Mouse (Mus musculus): ENCODE measurements at regions not wholly inside any gene's neighbourhood (a gene's known extent, or its start where the extent isn't known, plus 50 kb on each side); places are given as distances from the start of the nearest gene placed in this dataset.

DNA sequence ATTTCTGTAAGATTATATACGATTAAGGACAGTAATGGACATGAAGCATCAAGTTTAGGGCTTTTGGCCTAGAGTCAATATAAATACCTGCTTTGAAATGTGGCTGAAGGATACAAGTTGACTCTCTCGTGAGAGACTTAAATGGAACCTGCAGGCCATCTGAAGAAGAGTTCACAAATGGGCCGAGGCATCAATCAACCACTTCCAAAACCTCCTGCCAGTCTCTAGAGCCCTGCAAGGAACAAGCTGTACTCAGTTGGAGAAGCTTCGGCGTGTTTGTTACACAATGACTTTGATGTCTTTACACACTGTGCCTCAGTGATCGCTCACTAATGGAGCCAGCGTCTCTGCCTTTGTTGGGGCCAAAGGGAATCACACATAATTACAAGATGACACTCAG is 146.1 kb upstream of the Ccnd2 start:
- no peak for DNase-seq (ENCODE audit: low read depth, low spot score)

DNA sequence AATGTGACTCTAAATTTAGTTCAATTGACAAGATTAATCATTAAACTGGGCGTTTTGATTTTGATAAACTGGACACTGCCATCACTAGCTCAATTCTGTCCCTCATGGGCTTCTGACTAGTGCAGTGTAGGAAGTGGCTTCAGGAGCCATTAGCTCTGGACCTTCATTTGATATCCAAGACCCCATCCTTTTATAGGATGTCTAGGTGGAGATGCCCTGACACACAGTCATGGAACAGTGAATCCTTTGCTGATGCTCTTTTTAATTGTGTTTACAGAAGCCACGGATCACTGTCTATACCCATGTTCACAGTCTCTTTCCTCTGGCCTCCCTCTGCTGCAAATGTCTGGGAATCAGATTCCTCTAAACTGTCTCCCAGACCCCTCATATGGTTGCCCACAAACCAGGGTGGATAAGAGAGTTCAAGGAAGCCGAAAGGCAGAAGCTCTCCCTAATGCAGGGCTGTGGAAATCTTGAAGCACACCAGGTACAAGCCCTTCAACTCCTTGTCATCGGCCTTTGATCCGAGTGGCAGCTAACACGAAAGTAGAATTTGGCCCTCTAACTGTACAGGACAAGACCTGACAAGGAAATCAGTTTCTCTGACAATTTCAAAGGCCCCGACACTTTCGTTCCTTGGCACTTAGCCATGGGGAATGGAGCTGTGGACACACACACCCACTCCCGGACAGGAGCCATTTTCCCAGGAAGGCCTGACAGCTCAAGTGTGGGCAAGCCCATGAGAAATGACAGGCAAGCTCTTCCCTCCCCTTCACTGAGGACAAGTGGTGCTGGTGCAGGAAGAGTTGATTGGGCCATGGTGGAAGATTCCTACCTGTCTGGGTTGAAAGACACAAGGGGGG is 135.2 kb upstream of the Parp11 start:
- DNase-seq (ENCODE audit: low read depth, low spot score): no peak

DNA sequence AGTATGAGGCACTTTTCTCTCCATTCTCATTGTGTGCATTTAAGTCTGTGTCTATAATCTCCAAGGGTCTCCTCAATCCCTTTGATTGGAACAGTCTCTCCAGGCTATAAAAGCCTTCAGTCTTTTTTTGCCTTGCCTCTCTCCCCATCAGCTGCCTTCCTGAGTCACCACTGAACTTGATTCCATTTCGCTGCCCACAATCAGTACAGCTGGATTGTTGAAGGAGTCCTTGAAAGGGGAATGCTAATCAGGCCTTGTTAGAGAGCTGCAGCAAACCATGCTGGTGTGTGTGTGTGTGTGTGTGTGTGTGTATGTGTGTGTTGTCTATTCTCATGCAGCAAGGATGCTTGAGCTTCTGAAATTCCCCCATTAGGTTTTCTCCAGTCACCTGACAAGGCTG is 129.3 kb upstream of the Parp11 start:
- no peak for DNase-seq (ENCODE audit: low read depth, low spot score)

- DNase-seq (ENCODE audit: low read depth, low spot score): no peak
These were observed 127.7 kb upstream of the Parp11 start for GRCm38 (mm10) chr6:127318746-127319582.

DNA sequence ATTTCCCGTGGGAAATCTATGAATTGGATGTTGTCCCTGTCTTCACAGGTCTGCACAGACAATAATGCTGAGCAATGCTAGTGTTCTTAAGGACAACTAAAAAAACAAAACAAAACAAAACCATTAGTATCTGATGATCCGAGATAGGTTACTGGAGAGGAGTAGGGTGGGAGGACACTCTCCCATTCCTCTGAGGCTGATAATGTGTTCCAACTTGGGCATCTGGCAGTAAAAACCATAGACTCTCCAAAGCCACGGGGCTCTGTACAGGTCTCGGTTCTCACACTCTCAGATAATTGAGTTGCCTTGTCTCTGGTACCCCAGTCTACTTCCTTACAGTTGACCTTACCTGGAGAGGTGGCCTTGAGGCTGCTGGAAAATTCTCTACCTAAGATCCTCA is 126.0 kb upstream of the Parp11 start:
- DNase-seq (ENCODE audit: low read depth, low spot score): no peak

DNA sequence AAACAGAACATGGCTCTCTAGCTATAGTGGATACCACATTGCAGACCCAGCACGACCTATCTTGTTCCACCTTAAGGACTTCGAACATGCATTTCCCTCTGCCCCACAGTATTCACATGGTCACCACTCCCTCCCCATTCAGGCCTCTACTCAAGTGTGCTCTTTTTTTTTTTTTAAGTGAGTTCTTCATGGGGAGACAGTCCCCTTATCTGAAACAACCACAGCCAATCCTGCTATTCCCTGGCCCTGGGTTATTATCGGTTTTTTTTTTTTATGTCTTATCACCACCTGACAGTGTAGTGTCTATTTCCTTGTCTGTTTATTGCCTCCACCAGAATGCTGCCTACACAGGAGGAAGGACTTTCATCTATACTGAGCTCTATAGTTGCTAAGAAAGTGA is 125.6 kb upstream of the Parp11 start:
- no peak for DNase-seq (ENCODE audit: low read depth, low spot score)

DNA sequence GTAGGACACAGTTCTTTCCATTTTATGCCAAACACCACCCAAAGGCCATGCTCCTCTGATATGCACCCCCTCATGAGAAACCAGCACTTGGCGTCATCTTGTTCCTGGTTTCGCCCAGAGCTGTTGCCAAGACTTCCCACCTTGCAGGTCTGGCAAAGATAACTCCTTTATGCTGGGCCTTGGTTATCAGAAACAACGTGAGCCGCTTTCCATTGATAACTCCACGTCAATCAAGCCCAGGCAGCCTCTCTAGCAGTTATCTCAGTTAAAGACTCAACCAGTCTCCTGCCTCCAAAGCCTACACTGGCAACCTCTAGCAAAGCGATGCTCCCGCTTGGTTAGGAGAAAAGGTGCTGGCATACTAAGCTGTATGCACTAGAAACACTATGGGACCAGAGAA is 124.2 kb upstream of the Parp11 start:
- DNase-seq (ENCODE audit: low read depth, low spot score): no peak

GRCm38 (mm10) chr6:127324984-127325383 is 121.7 kb upstream of the Parp11 start:
- no peak for DNase-seq (ENCODE audit: low read depth, low spot score)

DNA sequence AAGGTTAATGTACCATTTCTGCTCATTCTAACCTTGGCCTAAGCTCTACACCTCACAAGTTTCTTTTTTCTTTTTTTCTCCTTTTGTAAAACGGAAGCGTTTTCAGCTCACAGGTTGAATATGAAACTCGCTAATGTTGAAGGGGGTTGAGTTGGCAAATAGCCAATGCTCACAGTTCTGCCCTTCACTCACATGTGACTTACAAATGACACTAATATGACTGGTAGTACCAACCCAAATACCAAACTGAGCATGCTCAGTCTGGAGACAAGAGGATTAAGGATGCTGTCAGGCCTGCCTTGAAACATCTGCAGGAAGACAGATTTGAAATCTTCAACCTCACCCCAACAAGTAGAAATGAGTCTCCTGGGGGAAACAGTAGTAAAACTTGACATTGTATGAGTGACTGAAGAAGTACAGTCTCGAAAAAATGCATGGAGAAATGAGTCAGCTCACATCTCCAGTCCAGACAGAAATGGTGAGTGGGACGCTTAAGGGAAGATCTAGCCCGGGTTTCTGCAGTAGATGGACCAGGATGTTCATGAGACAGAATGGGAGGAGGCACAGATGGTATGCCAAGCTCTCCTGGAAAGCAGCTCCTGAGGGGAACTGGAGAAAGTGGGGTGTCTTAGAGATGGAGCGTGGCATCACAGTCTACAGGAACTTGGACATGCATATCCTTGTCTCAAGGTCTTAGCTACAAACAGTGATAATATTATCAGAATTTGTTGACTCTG is 120.9 kb upstream of the Parp11 start:
- DNase-seq (ENCODE audit: low read depth, low spot score): no peak

DNA sequence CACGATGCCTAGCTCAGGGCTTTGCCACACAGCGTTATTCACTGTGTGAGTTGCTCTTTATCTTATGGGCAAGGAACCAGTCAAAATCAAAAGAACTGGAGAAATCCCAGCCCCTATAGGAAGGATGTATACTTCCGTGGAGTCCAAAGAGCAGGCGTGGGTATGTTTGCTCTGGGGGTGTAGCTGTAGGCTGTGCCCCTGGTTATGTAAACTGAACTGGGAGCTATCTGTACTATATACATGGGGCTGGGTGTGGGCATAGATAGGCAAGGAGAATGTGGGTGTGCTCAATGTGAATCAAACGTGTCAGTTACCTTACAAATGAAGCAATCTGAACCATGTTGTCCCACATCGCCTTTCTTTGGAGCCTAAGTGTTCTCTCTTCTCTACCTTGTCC is 120.3 kb upstream of the Parp11 start:
- DNase-seq (ENCODE audit: low read depth, low spot score): no peak

DNA sequence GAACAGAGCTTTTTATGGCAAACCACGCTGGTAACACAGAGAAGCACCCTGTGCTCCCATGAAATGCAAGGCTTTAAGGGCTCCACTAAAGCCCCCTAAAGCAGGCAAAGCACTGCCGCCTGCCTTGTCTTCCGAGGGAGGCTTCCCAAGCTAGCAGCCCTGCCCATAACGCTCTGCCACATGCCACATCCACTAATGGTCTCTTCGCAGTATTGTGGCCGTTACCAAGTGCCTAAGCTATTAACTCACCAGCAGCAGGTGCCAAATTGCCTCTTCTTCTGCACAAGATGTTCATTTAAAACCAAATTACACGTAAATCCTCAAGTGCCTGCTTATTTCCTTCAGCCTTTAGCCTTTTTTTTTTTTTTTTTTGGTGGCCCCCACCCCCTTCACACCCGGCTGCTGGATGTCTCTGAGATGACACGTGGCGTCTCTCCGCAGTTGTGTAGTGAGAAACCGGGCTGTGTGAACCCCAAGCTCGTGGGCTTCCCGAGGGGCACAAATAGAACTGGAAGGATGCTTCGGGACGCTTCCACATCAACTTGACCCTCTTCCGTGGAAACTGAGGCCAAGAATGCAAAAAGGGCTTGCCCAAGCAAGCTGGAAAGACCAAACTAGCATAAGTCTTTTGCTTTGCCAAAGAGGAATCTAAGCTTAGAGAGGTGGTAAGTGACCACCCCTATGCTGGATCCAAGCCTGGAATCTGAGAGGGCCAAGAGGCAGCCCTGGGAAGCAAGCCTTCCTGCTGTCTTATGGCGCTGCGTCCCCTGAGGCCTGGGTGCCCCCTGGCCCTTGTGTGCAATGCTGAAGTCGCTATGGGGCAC is 117.2 kb upstream of the Parp11 start:
- DNase-seq (ENCODE audit: low read depth, low spot score): no peak

- peak; percentile 85 for DNase-seq (ENCODE audit: low read depth, low spot score)
These were observed 116.5 kb upstream of the Parp11 start for GRCm38 (mm10) chr6:127330015-127330705.

DNA sequence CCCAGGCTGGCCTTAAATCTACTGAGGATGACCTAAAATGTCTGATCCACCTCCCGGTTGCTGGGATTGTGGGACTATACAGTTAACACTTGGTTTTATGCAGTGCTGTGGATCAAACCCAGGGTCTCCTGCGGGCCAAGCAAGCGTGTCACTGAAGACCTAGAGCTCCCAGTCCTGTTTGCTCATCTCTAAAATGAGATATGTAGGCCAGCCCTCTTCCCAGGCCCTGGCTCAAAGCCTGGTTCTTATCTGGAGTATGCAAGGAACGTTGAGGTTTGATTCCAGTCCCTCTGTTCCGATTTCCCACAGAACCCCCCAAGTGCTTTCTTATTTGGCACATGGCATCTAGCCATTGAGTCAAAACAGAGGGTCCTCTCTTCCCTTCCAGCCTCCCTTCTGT is 115.5 kb upstream of the Parp11 start:
- DNase-seq (ENCODE audit: low read depth, low spot score): no peak

GRCm38 (mm10) chr6:127334256-127334655 is 112.4 kb upstream of the Parp11 start:
- no peak for DNase-seq (ENCODE audit: low read depth, low spot score)

DNA sequence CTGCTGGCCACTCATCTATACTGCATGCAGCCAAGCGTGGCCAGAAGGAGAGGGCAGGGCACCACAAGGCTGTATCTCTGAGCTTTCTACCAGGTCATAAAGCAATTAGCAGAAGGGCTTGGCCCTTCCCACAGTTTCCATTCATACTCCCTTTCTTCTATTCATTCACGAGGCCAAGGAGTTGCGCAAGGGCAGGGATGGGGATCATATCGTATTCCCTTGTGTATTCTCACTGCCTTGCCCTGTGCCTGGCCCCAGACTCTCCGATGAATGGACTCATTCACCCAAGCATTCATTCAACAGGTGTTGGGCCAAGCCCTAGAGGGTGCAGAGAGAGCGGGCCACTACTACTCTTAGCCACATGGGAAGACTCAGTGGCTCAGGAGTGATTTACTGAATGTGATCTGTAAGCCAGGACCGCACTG is 111.2 kb upstream of the Parp11 start:
- no peak for DNase-seq (ENCODE audit: low read depth, low spot score)

GRCm38 (mm10) chr6:127335996-127336660 is 110.5 kb upstream of the Parp11 start:
- no peak for DNase-seq (ENCODE audit: low read depth, low spot score)

GRCm38 (mm10) chr6:127336681-127337397 is 109.8 kb upstream of the Parp11 start:
- DNase-seq (ENCODE audit: low read depth, low spot score): no peak

GRCm38 (mm10) chr6:127337398-127337871 is 109.2 kb upstream of the Parp11 start:
- DNase-seq (ENCODE audit: low read depth, low spot score): no peak

DNA sequence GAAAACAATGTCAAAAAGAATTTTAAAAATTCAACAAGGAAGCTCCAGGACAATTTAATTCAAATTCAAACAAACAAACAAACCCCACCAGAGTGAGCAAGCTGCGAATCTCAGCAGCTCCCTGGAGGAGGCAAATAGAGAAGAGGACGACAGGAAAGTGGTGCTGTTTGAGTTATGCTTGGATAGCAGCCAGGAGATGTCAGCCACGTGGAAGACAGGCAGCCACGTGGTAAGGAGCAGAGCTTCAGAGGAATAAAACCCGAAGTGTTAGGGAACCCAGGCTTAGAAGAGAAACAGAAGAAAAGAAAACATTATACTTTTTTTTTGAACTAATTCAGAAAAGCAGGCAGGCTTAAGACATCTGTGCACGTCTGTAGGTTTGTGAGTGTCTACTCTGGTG is 108.2 kb upstream of the Parp11 start:
- DNase-seq (ENCODE audit: low read depth, low spot score): no peak
